Mouse (Mus musculus) layer of hippocampus, adult 8-10 months (tissue): ENCODE results near the gene Pabpc4. TPM values are rescaled to one million over a fixed set of nuclear protein-coding genes. Genes with fewer than 3 reads are reported as not detected.
"Not testable (repeated sequence)": the region's sequence is repeated elsewhere in the genome, so short reads cannot be mapped to it uniquely, and the experiment has no call there.

Source experiments
- DNase-seq, 2 experiments: peaks; one replicate each; pipeline ENCODE4 v3.0.0; 2022; ENCODE audit warnings: low spot score in 2 of 2
- total RNA-seq, 4 experiments: library from RNA; stranded (reverse); gene quantifications; 2 replicates each; pipeline ENCODE4 v1.2.4; 2022

Gene Pabpc4
- total RNA-seq, 4 experiments from 2014 or later: 40.2 to 45.7 (median 44.2) TPM

GRCm38 (mm10) chr4:123247147-123247880, 14.8 kb upstream of the Pabpc4 start:
- no peak for DNase-seq

- DNase-seq: peak; percentile 84 to 88
These were observed 13.1 kb upstream of the Pabpc4 start for GRCm38 (mm10) chr4:123248971-123249567.

GRCm38 (mm10) chr4:123252214-123252613, 9.9 kb upstream of the Pabpc4 start:
- DNase-seq: peak in 1 of 2 experiments; percentile 32

DNA sequence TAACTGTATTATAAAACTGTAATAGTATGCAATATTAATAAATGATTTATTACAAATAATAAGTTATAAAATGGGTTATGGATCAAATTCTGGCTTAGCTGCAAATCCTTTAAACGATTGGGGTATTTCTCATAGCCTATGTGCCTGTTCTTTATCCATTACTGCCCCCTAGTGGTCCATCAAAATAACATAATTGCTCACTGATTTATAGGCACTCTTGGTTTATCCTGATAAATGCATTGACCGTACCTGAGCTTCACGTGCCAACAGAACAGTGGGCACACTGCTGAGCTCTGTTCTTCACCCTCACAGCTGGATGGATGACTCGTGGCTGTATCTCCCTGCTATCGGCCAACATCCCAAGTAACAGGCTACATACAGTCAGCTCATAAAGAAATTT, 7.5 kb upstream of the Pabpc4 start:
- DNase-seq: no peak

- DNase-seq: no peak
These were observed 1.9 kb upstream of the Pabpc4 start for GRCm38 (mm10) chr4:123260071-123260746.

DNA sequence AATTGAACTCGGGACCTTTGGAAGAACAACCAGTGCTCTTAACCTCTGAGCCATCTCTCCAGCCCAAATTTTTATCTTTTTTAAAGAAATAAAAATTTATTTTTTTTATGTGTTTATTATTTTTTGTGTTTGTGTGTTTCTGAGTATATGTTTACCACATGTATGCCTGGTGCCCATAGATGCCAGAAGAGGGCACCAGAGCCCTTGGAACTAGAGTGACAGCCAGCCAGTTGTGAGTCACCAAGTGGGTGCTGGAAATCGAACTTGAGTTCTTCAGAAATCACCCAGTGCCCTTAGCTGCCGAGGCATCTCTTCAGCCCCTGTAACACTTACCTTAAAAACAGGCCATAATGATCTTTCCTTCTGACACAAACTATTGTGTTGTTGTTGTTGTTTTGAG, 8.9 kb downstream of the Pabpc4 start:
- DNase-seq: no peak

- no peak for DNase-seq
These were observed 18.0 kb downstream of the Pabpc4 start for GRCm38 (mm10) chr4:123280117-123280516.

GRCm38 (mm10) chr4:123282500-123282899, 20.3 kb downstream of the Pabpc4 start:
- DNase-seq: peak; percentile 68 to 83

- DNase-seq: not testable (repeated sequence)
These were observed 20.9 kb downstream of the Pabpc4 start for GRCm38 (mm10) chr4:123282915-123283674.

DNA sequence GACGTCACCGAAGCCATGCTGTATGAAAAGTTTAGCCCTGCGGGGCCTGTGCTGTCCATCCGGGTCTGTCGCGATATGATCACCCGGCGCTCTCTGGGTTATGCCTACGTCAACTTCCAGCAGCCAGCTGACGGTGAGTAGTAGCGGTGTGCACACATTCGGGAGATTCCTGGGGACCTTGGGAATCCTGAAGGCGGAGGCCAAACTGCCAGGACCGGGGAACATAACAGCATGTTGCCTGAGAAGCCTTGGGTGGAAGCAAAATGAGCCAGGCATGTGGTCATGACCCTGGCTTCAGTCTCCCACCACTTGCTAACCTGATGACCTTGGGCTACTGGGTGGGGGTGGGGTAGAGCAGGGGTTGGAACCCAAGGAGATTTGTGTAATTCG, 21.5 kb downstream of the Pabpc4 start:
- not testable (repeated sequence) for DNase-seq

DNA sequence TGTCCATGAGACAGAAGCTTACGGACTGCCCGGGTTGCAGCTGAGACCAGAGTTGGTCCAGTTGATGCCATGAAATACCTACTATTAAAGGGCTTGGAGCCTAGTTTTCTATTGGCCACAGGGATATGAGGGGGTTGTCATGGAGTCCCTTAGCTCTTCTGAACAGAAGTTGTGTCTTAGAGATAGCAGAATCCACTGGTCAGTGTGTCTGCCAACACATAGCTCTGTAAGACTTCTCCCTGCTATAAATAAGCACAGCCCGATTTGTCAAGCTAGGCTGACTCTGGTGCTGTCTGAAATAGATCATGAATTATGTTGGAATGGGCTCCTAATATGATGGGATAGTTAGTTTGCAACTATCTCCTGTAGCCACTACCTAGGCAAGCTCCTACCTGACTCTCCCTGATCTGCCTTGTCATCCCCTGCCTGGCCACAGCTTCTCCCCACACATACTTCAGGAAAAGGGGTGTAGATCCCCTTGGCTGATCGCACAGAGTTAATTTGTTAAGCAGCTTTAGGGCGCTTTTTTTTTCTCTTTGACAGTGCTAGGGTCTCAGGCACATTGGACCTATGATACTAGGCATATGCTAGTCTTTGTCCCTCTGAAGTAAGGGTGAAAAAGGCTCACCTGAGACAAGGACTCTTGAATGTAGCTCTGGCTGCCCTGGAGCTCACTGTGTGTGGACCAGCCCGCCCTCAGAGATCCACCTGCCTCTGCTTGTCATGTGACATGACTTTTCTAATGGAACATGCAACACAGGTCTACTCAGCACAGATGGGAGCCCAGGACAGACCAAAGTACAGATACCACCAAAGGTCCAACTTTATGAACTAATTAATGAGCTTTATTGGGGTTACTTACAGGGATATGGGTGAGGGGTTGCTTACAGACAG, 22.8 kb downstream of the Pabpc4 start:
- no peak for DNase-seq

GRCm38 (mm10) chr4:123286790-123287189, 24.6 kb downstream of the Pabpc4 start:
- DNase-seq: no peak

DNA sequence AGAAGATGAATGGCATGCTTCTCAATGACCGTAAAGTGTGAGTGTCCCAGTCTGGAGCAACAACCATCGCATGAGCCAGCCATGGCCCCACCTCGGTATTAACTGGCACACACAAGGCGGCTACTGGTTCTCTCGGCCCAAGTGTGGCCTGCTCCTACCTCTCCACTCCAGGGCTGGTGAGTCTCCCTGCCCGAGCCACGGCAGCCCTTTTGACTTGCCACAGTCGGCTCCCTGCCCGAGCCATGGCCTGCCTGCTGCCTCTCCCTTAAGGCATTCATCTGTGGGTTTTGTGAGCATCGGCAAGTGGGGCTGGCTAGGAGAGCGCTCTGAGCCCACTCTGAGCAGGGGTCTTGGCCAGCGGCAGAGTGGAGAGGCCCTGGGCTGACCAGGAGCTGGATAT, 26.9 kb downstream of the Pabpc4 start:
- DNase-seq: no peak

DNA sequence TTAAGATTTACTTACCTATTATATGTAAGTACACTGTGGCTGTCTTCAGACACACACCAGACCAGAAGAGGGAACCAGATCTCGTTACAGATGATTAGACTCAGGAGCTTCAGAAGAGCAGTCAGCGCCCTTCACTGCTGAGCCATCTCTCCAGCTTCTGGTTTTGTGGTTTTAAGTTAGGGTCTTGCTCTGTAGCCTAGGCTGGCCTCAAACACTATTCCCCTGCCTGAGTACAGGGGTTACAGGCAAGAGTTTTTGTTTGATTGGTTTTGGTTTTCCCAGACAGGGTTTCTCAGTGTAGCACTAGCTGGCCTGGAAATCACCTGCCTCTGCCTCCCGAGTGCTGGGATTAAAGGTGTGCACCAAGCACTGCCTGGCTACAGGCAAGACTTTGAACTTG, 30.2 kb downstream of the Pabpc4 start:
- DNase-seq: no peak

- DNase-seq: no peak
These were observed 30.8 kb downstream of the Pabpc4 start for GRCm38 (mm10) chr4:123292989-123293388.

DNA sequence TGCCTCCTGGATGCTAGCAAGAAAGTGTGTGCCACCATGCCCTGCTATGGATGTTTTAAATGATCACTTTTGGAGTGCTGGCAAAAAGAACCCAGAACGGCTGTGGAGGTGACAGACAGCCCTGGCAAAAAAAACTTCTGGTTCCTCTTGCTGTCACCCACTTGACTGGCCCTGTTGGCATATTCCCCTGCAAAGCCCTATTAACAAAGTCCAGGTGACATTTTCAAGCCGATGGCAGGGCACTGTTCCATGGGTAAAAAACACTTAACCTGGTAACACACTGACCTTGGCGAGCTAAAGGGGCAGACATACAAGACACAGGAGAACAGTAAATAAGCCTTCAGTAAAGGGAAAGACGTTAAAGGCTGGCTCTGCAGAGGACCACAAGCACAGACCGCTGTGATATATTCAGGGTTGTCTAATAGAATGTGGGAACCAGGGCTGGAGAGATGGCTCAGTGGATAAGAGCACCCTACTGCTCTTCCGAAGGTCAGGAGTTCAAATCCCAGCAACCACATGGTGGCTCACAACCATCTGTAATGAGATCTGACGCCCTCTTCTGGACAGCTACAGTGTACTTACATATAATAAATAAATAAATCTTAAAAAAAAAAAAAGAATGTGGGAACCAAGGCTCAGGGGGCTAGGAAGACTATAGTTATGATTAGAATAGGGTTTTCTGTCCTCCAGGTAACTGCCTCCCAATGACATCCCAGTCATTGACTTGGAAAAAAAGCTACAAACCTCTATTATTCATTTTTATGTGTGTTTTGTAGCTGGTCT, 31.7 kb downstream of the Pabpc4 start:
- no peak for DNase-seq

- DNase-seq: not testable (repeated sequence)
These were observed 32.9 kb downstream of the Pabpc4 start for GRCm38 (mm10) chr4:123295026-123295425.

DNA sequence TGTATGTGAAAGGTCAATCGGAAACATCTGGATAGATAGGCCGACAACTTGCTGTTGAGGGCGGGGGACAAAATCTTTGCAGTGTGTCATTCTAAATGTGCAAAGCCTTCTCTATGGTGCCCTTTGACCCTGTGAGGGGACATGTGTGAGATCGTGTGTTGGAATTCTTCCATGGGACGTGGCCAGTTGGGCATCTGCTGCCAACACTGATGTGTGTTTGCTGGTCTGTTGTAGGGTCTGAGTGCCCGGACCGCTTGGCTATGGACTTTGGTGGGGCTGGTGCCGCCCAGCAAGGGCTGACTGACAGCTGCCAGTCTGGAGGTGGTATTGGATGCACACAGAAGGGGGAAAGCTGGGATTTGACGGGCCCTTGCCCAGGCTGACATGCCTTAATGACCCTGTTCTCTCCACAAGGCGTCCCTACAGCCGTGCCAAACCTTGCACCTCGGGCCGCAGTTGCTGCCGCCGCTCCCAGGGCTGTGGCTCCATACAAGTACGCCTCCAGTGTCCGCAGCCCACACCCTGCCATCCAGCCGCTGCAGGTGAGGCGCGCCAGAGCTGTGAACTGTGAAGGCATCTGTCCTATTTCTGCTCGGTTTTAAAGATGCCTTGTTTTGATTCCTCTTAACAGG, 33.5 kb downstream of the Pabpc4 start:
- no peak for DNase-seq

- no peak for DNase-seq
These were observed 34.0 kb downstream of the Pabpc4 start for GRCm38 (mm10) chr4:123296148-123296534.
